Mouse (Mus musculus) ES-Bruce4 (cell line): ENCODE data around the gene Slc25a53.

Source experiments
- EP300 ChIP-seq: IDR thresholded peaks from 2 replicates; pipeline ENCODE4 v1.6.1; 2011; ENCODE audit warnings: low read depth, low read length; ENCODE audit not compliant: insufficient read depth
- POLR2A ChIP-seq: IDR thresholded peaks from one replicate; pipeline ENCODE4 v1.8.1; 2011; ENCODE audit warnings: low read length; ENCODE audit not compliant: insufficient read depth

DNA sequence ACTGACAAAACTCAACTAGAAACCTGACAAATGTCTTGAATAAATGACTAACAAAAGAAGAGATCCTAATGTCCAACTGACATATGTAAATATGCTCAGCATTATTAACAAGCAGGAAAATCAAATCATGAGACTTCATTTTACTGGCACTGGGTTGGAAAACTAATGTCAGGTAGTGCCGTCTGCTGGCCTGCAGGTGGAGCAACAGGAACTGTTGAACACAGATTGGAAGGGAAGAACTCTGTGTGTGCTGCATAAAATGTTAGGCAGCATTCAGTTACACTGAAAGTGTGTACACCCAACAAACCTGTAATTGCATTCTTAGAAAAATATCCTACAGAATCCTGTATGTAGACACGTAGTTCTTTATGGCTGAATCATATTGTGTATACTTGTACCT is 78.4 kb downstream of the Slc25a53 start:
- TF ChIP-seq POLR2A, result no peak
- no peak for TF ChIP-seq EP300
